Mouse (Mus musculus) brown adipose tissue, adult 24 weeks (tissue): Measurements from ENCODE around the gene Mgl2. TPM values are rescaled to one million over a fixed set of nuclear protein-coding genes. Genes with fewer than 3 reads are reported as not detected.
A peak's percentile ranks its signal among the peaks of the same experiment; 100 is the strongest.
"Not testable (repeated sequence)": the region's sequence is repeated elsewhere in the genome, so short reads cannot be mapped to it uniquely, and the experiment has no call there.

ENCODE experiments used
- H3K27ac ChIP-seq: fragments of 200-500 bp; replicated peaks from 2 replicates; pipeline ENCODE4 v1.5.1; 2012; ENCODE audit warnings: low read depth, mild to moderate bottlenecking, low read length
- H3K4me1 ChIP-seq: fragments of 200-500 bp; 2 replicates; pipeline ENCODE4 v1.6.1; 2012; ENCODE audit warnings: low read length, mixed read lengths; ENCODE audit not compliant: control insufficient read depth, insufficient read depth, insufficient read length
- H3K4me3 ChIP-seq: fragments of 200-500 bp; 2 replicates; pipeline ENCODE4 v1.5.1; 2012; ENCODE audit warnings: low read depth, mild to moderate bottlenecking, low read length, moderate library complexity; ENCODE audit not compliant: insufficient read depth
- polyA plus RNA-seq: library from polyadenylated mRNA; stranded (reverse); fragments of >200 nt; gene quantifications from 2 replicates; pipeline ENCODE4 v1.2.4, GENCODE M21; 2012; ENCODE audit not compliant: missing spikeins, insufficient read depth, insufficient read length

The Mgl2 gene
- polyA plus RNA-seq, 1 experiment: 16.8 TPM

- H3K4me3 ChIP-seq: no peak overlapping the region
- H3K27ac ChIP-seq: no peak overlapping the region
These were observed 20.9 kb downstream of the Mgl2 start for GRCm38 (mm10) chr11:70151072-70151471.

GRCm38 (mm10) chr11:70155897-70156296, 25.8 kb downstream of the Mgl2 start, which contains the start of gene Clec10a:
Clec10a (plus strand) TSS chr11:70156197.
- not testable (repeated sequence) for H3K4me1 ChIP-seq, H3K27ac ChIP-seq, H3K4me3 ChIP-seq

More at GRCm38 (mm10) chr11:70151072-70151471, 20.9 kb downstream of the Mgl2 start:
- no peaks in the 10 kb centered on the region for H3K4me1 ChIP-seq

DNA sequence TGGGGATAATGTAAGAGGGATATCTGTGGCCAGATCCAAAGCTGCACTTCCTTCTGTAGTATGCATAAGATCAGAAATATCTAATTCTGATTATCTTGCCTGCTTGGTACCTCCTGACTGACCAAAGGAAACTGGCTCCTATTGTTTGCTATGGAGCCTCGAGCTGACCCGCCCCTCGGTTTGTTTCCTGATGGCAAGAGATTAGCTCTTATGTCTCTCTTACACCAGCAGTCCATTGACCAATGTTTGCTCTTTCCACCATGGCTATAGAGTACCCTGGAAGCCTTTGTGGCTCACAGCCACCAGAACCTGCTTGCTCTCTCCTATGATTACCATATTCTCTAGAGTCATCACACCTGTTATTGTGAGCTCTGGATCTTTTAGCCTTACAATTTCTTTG, 32.2 kb downstream of the Mgl2 start:
- no peak overlapping the region for H3K27ac ChIP-seq
- no peaks in the 10 kb centered on the region; the same call in 1 of the 2 replicates for H3K4me1 ChIP-seq
- H3K4me3 ChIP-seq: no peak overlapping the region

DNA sequence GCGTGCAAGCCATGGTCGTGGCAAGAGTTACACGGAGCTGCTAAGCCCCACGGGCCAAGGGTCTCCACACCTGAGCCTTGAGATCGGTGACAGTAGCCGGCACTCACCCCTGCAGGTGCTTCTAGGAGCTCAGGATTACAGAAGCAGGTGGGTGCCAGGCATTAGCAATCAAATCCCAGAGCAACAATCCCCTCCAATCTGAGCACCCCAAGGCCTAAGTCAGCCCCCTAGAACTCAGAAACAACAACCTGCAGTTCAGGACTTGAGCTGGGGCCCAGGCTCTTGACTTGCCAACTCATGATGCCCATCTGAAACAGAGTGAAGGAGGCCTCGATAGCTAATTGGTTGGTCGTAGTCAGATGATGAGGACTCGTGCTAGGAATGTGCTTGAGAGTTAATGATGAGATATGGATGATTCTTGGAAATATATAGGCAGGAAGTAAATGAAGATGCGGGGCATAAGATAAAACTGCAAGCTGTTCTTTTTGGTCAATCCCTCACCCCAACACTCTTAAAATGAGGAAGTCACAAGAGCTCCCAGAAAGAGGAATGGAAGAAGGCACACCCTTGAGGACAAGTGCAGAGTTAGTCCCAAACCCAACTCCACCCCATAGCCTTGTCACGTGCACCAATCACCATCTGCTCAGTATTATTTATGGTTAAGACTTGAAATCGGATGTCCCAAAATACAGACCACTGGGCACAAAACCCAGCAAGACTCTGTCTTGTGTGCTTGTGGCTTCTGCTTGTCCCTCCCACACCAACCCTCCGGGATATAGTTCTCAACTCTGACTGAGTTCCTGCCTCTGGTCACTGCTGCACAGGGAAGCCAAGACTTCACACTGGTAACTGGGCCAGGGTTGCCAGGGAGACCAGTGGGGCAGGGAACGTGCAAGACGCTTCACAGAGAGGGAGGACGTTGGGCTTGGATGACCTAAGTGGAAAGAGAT, 36.1 kb downstream of the Mgl2 start:
- Histone ChIP-seq H3K4me3 (0 out of 2 replicates have a peak overlapping the region, but pooled peaks have one; percentile 11), H3K27ac (peak overlapping the region; percentile 39), H3K4me1 (no peaks in the 10 kb centered on the region; the same call in 1 of the 2 replicates)

DNA sequence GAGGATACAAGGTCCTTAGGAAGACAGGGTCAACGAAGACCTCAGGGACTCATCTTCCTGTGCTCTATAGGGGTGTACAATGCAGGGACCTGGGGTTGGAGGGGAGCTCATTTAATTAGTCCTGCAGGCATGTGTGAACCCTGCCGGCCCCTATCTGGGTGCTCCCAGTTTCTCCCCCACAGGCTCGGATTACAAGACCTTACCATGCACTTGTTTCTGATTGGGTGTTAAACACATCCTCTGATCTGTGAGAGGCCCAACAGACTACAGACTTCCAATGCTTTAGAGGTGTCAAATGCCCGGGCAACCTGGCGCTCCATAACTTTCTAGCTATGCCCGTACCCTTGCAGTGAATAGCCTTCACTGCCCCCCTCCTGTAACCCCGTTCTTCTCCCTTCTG, 38.0 kb downstream of the Mgl2 start:
- Histone ChIP-seq H3K4me3 (peak overlapping the region; percentile 33), H3K27ac (0 out of 2 replicates have a peak overlapping the region, but pooled peaks have one; percentile 24), H3K4me1 (no peaks in the 10 kb centered on the region; the same call in 1 of the 2 replicates)

DNA sequence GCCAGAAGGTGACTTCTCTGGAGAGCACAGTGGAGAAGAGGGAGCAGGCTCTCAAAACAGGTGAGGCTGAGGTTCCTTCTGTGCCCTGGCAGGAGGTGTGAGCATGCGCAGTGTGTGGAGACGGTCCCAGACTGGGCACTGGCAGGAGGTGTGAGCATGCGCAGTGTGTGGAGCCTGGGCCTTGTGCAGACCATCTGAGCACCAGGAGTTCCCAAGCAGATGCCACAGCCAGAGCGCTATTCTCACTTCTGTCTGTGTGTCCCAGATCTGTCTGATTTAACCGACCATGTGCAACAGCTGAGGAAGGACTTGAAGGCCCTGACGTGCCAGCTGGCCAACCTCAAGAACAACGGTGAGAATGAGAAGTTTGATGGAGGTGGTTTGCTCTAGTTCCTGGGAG, 39.3 kb downstream of the Mgl2 start:
- not testable (repeated sequence) for H3K27ac ChIP-seq, H3K4me3 ChIP-seq, H3K4me1 ChIP-seq

DNA sequence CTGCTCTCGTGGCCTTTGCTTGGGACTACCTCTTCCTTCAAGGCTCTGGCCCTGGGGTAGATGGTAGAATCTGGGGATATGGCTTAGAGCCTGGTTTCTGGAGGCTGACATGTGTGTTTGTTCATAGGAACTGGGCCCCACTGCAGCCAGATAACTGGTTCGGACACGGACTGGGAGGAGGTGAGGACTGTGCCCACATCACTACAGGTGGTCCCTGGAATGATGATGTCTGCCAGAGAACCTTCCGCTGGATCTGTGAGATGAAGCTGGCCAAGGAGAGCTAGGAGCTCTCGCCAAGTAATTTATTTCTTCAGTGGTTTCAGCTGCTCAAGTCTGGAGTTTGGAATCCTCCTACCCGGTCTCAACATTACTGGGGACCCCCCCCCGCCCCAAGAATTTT, 40.2 kb downstream of the Mgl2 start:
- no peak overlapping the region for H3K27ac ChIP-seq
- no peak overlapping the region for H3K4me3 ChIP-seq
- no peaks in the 10 kb centered on the region; the same call in 1 of the 2 replicates for H3K4me1 ChIP-seq

GRCm38 (mm10) chr11:70171181-70171580, 41.1 kb downstream of the Mgl2 start:
- no peak overlapping the region for H3K4me3 ChIP-seq
- H3K4me1 ChIP-seq: no peaks in the 10 kb centered on the region; the same call in 1 of the 2 replicates
- no peak overlapping the region for H3K27ac ChIP-seq

GRCm38 (mm10) chr11:70171847-70172246, 41.7 kb downstream of the Mgl2 start:
- Histone ChIP-seq H3K27ac (no peak overlapping the region), H3K4me3 (no peak overlapping the region), H3K4me1 (no peaks in the 10 kb centered on the region; the same call in 1 of the 2 replicates)

- H3K4me1 ChIP-seq: no peaks in the 10 kb centered on the region
- H3K27ac ChIP-seq: no peak overlapping the region
- H3K4me3 ChIP-seq: no peak overlapping the region
These were observed 42.2 kb downstream of the Mgl2 start for GRCm38 (mm10) chr11:70172298-70172697.

GRCm38 (mm10) chr11:70174491-70174890, 44.4 kb downstream of the Mgl2 start:
- Histone ChIP-seq H3K27ac (no peak overlapping the region), H3K4me3 (no peak overlapping the region), H3K4me1 (no peaks in the 10 kb centered on the region)

- Histone ChIP-seq H3K4me3 (no peak overlapping the region), H3K4me1 (no peaks in the 10 kb centered on the region), H3K27ac (no peak overlapping the region)
These were observed 47.5 kb downstream of the Mgl2 start for GRCm38 (mm10) chr11:70177647-70178046.

- no peak overlapping the region for H3K4me3 ChIP-seq
- H3K4me1 ChIP-seq: no peaks in the 10 kb centered on the region
- no peak overlapping the region for H3K27ac ChIP-seq
These were observed 48.2 kb downstream of the Mgl2 start for GRCm38 (mm10) chr11:70178311-70178710.

DNA sequence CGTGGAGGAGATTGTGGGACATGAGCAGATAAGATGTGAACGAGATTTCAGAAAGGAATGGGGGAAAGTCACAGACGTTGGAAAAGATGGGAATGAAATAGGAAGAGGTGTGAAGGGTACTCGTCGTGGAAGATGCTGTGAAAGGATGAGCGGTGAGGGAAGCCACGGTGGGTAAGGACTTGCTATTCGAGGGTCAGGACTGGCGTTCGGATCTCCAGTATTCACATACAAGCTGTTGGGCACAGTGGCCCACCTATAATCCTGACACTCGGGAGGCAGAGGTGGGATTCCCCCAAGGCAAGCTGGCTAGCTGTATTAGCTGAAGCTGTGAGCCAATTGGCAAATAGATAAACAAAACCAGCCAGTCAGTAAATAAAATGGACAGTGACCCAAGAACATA, 48.6 kb downstream of the Mgl2 start:
- H3K27ac ChIP-seq: no peak overlapping the region
- no peaks in the 10 kb centered on the region for H3K4me1 ChIP-seq
- H3K4me3 ChIP-seq: no peak overlapping the region

DNA sequence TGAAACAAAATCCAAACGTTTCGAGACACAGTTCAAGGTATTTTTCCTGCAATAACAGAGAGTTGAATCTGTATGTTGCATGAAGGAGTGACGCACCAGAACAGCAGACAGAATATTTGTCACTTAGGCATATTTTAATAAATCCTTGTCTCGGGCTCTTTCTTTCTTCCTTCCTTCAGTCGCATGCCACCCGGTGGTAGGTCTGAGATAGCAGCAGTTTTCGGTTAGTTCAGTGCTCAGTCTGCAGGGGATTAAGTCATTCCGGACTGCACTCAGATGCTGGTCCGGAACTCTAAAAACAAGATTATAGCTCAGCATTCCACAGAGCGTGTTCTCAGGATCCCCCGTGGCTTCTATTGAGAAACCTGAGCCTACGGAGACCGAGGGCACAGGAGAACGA, 49.3 kb downstream of the Mgl2 start:
- no peaks in the 10 kb centered on the region for H3K4me1 ChIP-seq
- no peak overlapping the region for H3K27ac ChIP-seq
- H3K4me3 ChIP-seq: no peak overlapping the region

GRCm38 (mm10) chr11:70180496-70180895, 50.4 kb downstream of the Mgl2 start:
- no peak overlapping the region for H3K4me3 ChIP-seq
- no peak overlapping the region for H3K27ac ChIP-seq
- peaks cover 2% of the 10 kb centered on the region; the same call in 1 of the 2 replicates for H3K4me1 ChIP-seq
